Mouse (Mus musculus) G1E (cell line): Measurements from ENCODE around the gene Ppp4c.

Experiments
- CTCF ChIP-seq: IDR thresholded peaks from 2 replicates; pipeline ENCODE4 v1.5.1; 2012; ENCODE audit warnings: low read depth, low read length, inconsistent platforms, mixed read lengths
- GATA2 ChIP-seq: IDR thresholded peaks from 2 replicates; pipeline ENCODE4 v1.6.1; 2012; ENCODE audit warnings: low read depth, low read length, inconsistent platforms, borderline replicate concordance
- POLR2AphosphoS5 ChIP-seq: IDR thresholded peaks from 2 replicates; pipeline ENCODE4 v1.6.1; 2012; ENCODE audit warnings: low read depth, low read length, inconsistent platforms; ENCODE audit not compliant: insufficient replicate concordance
- TAL1 ChIP-seq: conservative IDR thresholded peaks from 2 replicates; pipeline ENCODE4 v1.6.1; 2012; ENCODE audit warnings: low read depth, low read length, inconsistent platforms, mixed read lengths

DNA sequence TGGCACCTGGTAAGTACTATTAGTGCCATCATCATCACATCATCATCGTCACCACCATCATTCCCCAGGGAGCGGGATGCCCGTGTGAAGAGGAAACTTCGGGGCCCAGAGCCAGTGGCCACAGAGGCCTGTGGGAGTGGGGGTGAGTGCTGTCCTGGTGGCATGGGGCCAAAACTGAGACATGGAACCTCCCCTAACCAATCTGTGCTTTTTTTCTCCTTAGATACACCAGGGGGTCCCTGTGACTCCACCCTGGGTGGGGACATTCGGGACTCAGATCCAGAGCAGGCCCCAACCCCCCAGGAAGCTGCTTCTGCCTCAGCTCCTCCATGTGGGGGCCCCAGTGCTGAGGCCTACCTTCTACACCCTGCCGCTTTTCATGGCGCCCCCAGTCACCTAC, 7.8 kb downstream of the Ppp4c start:
- TF ChIP-seq CTCF: no peak
- no peak for TF ChIP-seq TAL1
- TF ChIP-seq POLR2AphosphoS5: 0 out of 2 replicates have a peak, but pooled peaks have one; percentile 71
- no peak for TF ChIP-seq GATA2
